Mouse (Mus musculus) erythroblast, embryonic 14.5 days (primary cell): ENCODE data around the gene Tmem38a. TPM values are rescaled to one million over a fixed set of nuclear protein-coding genes. Genes with fewer than 3 reads are reported as not detected.

Experiments
- H3K27me3 ChIP-seq: 2 replicates; pipeline ENCODE4 v1.6.1; 2012; ENCODE audit warnings: inconsistent platforms; ENCODE audit not compliant: control insufficient read depth
- H3K36me3 ChIP-seq: 2 replicates; pipeline ENCODE4 v1.6.1; 2012; ENCODE audit warnings: mild to moderate bottlenecking, inconsistent platforms; ENCODE audit not compliant: control insufficient read depth
- H3K4me1 ChIP-seq: 2 replicates; pipeline ENCODE4 v1.6.1; 2012; ENCODE audit warnings: inconsistent platforms; ENCODE audit not compliant: control insufficient read depth
- H3K4me3 ChIP-seq: replicated peaks from 2 replicates; pipeline ENCODE3; 2012; ENCODE audit warnings: moderate library complexity, mild to moderate bottlenecking, inconsistent platforms
- H3K9me3 ChIP-seq: 2 replicates; pipeline ENCODE4 v1.6.1; 2012; ENCODE audit warnings: low read length, inconsistent platforms, mixed read lengths; ENCODE audit not compliant: control insufficient read depth
- GATA1 ChIP-seq: IDR thresholded peaks from 2 replicates; pipeline ENCODE4 v1.6.1; 2012; ENCODE audit warnings: low read length, inconsistent platforms, mixed read lengths
- TAL1 ChIP-seq: IDR thresholded peaks from 3 replicates; pipeline ENCODE4 v1.6.1; 2012; ENCODE audit warnings: low read length, inconsistent platforms, mixed read lengths
- polyA plus RNA-seq: library from polyadenylated mRNA; stranded (reverse); fragments of >175 nt; gene quantifications from 2 replicates; pipeline ENCODE4 v1.2.3, GENCODE M21; 2012

Gene Tmem38a
- polyA plus RNA-seq, 1 experiment: 0.14 TPM

DNA sequence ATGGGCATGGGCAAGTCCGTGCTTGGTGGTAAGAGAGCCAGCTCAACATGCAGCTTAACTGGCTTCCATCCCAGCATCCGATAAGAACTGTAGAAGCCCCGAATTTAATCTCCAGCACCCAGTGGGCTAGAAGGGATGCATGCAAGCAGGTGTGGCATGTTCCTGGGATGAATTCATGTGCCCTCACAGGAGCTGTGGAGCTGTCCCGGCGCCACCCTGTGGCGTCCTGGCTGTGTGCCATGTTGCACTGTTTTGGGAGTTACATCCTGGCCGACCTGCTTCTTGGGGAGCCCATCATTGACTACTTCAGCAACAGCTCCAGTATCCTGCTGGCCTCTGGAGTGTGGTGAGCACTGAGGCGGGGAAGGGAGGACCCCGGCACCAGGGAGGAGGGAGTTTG, 7.5 kb downstream of the Tmem38a start:
- H3K4me1 ChIP-seq: peaks cover 19% of the 10 kb centered on the region
- H3K36me3 ChIP-seq: no peaks in the 10 kb centered on the region
- no peaks in the 10 kb centered on the region for H3K27me3 ChIP-seq
- H3K9me3 ChIP-seq: no peaks in the 10 kb centered on the region
- TF ChIP-seq TAL1 (no peak), GATA1 (no peak)
- H3K4me3 ChIP-seq: no peak overlapping the region

DNA sequence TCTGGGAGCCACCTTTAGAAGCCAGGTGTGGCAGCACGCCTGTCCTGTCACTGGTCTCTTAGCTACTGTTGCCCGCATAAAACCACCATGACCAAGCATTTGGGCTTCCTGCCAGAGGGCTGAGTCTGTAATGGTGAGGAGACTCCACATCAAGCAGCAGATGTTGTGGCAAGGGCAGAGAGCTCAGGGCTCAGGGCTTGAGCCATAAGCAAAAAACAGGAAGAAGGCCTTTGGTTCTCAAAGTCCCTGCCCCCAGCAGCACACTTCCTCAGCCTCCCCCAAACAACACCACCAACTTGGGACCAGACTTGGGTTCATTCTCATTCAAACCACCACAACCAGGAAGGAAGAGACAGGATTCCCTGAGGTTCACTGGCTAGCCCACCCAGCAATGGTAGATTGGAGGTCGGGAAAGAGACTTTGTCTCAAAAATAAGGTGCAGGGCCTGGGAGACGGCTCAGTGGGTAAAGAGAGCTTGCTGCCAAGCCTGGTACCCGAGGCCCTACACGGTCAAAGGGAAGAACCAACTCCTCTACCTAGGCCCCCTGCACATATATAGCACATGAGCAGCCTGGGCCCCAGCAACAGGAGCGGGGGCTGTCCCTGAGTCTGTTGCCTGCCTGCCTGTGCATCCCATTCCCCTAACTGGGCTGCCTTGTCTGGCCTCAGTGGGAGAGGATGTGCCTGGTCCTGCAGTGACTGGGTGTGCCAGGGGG, 11.4 kb downstream of the Tmem38a start:
- Histone ChIP-seq H3K36me3 (no peaks in the 10 kb centered on the region), H3K4me1 (peaks cover 18% of the 10 kb centered on the region), H3K9me3 (no peaks in the 10 kb centered on the region), H3K4me3 (no peak overlapping the region), H3K27me3 (no peaks in the 10 kb centered on the region)
- TF ChIP-seq TAL1: no peak
- no peak for TF ChIP-seq GATA1

DNA sequence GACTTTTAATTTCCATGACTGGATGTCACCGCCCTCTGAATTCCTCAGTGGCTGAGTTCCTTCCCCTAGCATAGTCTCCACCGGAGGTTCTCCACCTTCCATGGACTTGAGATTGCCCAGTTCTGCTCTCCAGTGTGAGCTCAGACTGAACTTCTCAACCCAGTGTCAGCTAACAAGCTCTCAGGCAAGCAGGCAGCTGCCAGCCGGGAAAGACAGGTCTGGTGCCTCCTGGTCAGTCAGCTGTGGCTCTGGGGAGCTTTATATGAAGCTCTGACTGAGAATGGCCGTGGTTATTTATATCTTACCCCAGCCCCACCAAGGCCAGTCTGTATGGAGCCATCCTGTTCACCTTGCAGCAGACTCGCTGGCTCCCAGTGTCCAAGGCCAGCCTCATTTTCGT, 12.5 kb downstream of the Tmem38a start:
- Histone ChIP-seq H3K4me1 (peaks cover 6% of the 10 kb centered on the region), H3K36me3 (no peaks in the 10 kb centered on the region), H3K4me3 (no peak overlapping the region), H3K9me3 (no peaks in the 10 kb centered on the region), H3K27me3 (no peaks in the 10 kb centered on the region)
- TF ChIP-seq GATA1 (no peak), TAL1 (no peak)

DNA sequence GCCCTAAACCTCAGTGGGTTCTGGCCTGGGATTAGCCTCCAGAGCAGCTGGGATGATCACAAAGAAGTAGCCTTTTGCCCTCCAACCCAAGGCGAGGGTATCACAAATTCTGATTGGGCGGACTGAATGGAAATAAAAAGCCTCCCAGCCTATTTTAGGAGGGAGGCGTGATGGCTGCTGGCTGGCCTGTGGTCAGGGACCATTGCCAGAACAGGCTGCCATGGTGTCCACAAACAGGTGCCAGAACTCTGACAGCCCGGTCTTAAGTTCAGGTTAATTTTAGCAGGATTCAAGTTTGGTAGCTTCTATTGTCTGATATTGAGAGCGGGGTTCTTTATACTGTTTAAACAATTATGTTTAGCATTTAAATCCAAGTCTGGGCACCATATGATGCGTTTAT, 16.0 kb downstream of the Tmem38a start:
- no peaks in the 10 kb centered on the region for H3K27me3 ChIP-seq
- peaks cover 4% of the 10 kb centered on the region for H3K4me1 ChIP-seq
- H3K4me3 ChIP-seq: no peak overlapping the region
- H3K36me3 ChIP-seq: no peaks in the 10 kb centered on the region
- TF ChIP-seq GATA1 (no peak), TAL1 (no peak)
- no peaks in the 10 kb centered on the region for H3K9me3 ChIP-seq

DNA sequence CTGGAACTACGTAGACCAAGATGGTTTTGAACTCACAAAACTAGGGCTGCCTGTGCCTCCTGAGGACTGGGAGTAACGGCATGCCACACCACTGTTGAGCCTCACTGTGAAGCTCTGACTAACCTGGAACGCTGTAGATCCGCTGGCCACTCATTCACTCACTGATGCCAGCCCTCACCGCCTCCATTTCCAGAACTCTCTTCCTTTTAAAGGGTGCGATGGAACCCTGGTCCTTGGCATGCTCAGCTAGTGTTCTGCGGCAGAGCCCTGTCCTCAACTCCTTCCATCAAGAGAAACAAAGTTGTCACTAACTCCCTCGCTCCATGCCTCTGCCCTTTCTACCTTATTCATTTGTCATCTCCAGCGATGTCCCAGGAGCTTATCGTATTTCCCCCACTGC, 17.0 kb downstream of the Tmem38a start:
- Histone ChIP-seq H3K36me3 (no peaks in the 10 kb centered on the region), H3K27me3 (no peaks in the 10 kb centered on the region), H3K4me1 (peaks cover 1% of the 10 kb centered on the region; the same call in 1 of the 2 replicates), H3K4me3 (no peak overlapping the region), H3K9me3 (no peaks in the 10 kb centered on the region)
- no peak for TF ChIP-seq GATA1
- TF ChIP-seq TAL1: no peak

DNA sequence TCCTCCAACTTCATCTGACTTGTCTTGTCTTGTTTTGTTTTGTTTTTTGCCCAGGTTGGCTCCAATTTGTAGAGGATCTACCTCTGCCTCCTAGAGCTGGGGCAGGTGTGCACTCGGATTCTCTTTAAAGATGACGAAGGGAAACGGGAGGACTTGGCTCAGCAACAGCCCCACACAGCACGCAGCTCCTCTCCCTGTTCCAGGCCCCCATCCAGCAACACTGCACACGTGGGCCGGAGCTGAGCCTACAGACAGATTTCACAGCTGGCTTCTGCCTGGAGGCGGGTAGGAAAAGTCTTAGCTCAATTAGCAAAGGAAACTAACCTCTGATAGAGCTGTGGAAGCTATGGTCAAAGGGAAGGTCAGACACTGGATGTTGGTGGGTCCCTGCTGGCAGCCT, 17.4 kb downstream of the Tmem38a start:
- no peak overlapping the region for H3K4me3 ChIP-seq
- H3K4me1 ChIP-seq: no peaks in the 10 kb centered on the region
- H3K9me3 ChIP-seq: no peaks in the 10 kb centered on the region
- TF ChIP-seq TAL1: no peak
- no peak for TF ChIP-seq GATA1
- H3K27me3 ChIP-seq: no peaks in the 10 kb centered on the region
- no peaks in the 10 kb centered on the region for H3K36me3 ChIP-seq

DNA sequence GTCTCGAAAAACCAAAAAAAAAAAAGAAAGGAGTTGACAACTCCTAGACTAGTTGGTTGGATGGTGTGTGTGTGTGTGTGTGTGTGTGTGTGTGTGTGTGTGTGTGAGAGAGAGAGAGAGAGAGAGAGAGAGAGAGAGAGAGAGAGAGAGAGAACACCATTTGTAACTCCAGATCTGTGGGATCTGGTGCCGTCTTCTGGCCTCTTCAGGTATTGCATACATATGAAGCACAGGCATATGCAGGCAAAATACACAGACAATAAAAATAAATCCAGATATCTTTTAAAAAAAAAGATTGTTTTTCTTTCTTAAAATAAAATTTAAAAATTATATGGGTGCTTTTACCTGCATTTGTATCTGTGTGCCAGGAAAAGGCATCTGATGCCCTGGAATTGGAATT, 18.3 kb downstream of the Tmem38a start:
- Histone ChIP-seq H3K4me1 (no peaks in the 10 kb centered on the region), H3K9me3 (no peaks in the 10 kb centered on the region), H3K4me3 (no peak overlapping the region), H3K36me3 (no peaks in the 10 kb centered on the region), H3K27me3 (no peaks in the 10 kb centered on the region)
- TF ChIP-seq GATA1 (no peak), TAL1 (no peak)

Other genes starting within 250 kb of the Tmem38a start
- gene Eps15l1, start 150.6 kb upstream of the Tmem38a start, polyA plus RNA-seq: 3.2 and 4.0 TPM in 2 replicates
- not detected in 2 replicates for gene Calr3, start 128.2 kb upstream of the Tmem38a start, polyA plus RNA-seq
- gene 1700030K09Rik, start 128.2 kb upstream of the Tmem38a start, polyA plus RNA-seq: 0.05 and 0.08 TPM in 2 replicates
- 13.3 and 16.8 TPM in 2 replicates for gene Cherp, start 96.8 kb upstream of the Tmem38a start, polyA plus RNA-seq
- 0.29 and 0.33 TPM in 2 replicates for gene Slc35e1, start 79.4 kb upstream of the Tmem38a start, polyA plus RNA-seq
- gene Med26, start 23.8 kb upstream of the Tmem38a start, polyA plus RNA-seq: 3.0 and 3.1 TPM in 2 replicates
- gene Smim7, start 967 bp upstream of the Tmem38a start, polyA plus RNA-seq: 0.66 and 0.97 TPM in 2 replicates
- gene Nwd1, start 74.7 kb downstream of the Tmem38a start, polyA plus RNA-seq: under 0.01 TPM in 1 of 2 replicates, not detected in the other
- 3.1 and 4.5 TPM in 2 replicates for gene Sin3b, start 151.2 kb downstream of the Tmem38a start, polyA plus RNA-seq
- gene F2rl3, start 189.8 kb downstream of the Tmem38a start, polyA plus RNA-seq: 0.04 and 0.05 TPM in 2 replicates